Mouse (Mus musculus): ENCODE results near the gene Ninj1. TPM values are rescaled to one million over a fixed set of nuclear protein-coding genes. Genes with fewer than 3 reads are reported as not detected.

Gene Ninj1
- polyA plus RNA-seq, 1 experiment from 2014 or later, result 52.5 TPM

GRCm38 (mm10) chr13:49216808-49217561, 29.7 kb downstream of the Ninj1 start:
- H3K4me3 ChIP-seq (replicated peaks), result no peak overlapping the region
- WGBS, result 58% methylated on average over 9 of the region's 9 CpGs
- peaks cover 27% of the 10 kb centered on the region for H3K4me1 ChIP-seq
- no peak overlapping the region for H3K9ac ChIP-seq
- H3K36me3 ChIP-seq, result no peaks in the 10 kb centered on the region
- no peaks in the 10 kb centered on the region for H3K27me3 ChIP-seq (replicated peaks)
- no peaks in the 10 kb centered on the region for H3K9me3 ChIP-seq
- H3K27ac ChIP-seq, result no peak overlapping the region
- H3K4me2 ChIP-seq, result peak overlapping the region; percentile 75; the same call in 1 of the 2 replicates
- no peak for ATAC-seq (ENCODE audit: insufficient read depth, low FRiP score, low read depth)

GRCm38 (mm10) chr13:49218651-49219050, 31.4 kb downstream of the Ninj1 start:
- WGBS, result 69% methylated on average over 3 of the region's 3 CpGs
- peaks cover 22% of the 10 kb centered on the region for H3K4me1 ChIP-seq
- H3K4me3 ChIP-seq (replicated peaks), result no peak overlapping the region
- H3K9me3 ChIP-seq, result no peaks in the 10 kb centered on the region
- no peak overlapping the region for H3K4me2 ChIP-seq
- ATAC-seq (ENCODE audit: insufficient read depth, low FRiP score, low read depth), result no peak
- no peaks in the 10 kb centered on the region for H3K27me3 ChIP-seq (replicated peaks)
- no peak overlapping the region for H3K9ac ChIP-seq
- H3K36me3 ChIP-seq, result no peaks in the 10 kb centered on the region
- H3K27ac ChIP-seq, result no peak overlapping the region

GRCm38 (mm10) chr13:49219367-49219766, 32.1 kb downstream of the Ninj1 start:
- H3K4me1 ChIP-seq, result peaks cover 16% of the 10 kb centered on the region; the same call in 1 of the 2 replicates
- no peak overlapping the region for H3K9ac ChIP-seq
- no peak overlapping the region for H3K4me2 ChIP-seq
- H3K27me3 ChIP-seq (replicated peaks), result no peaks in the 10 kb centered on the region
- no peaks in the 10 kb centered on the region for H3K36me3 ChIP-seq
- ATAC-seq (ENCODE audit: insufficient read depth, low FRiP score, low read depth), result no peak
- no peak overlapping the region for H3K4me3 ChIP-seq (replicated peaks)
- H3K9me3 ChIP-seq, result no peaks in the 10 kb centered on the region
- WGBS, result 76% methylated on average over 4 of the region's 4 CpGs
- H3K27ac ChIP-seq, result no peak overlapping the region

- H3K27ac ChIP-seq, result no peak overlapping the region
- WGBS, result 24% methylated on average over 5 of the region's 5 CpGs
These were observed 33.6 kb downstream of the Ninj1 start for GRCm38 (mm10) chr13:49220912-49221311.

DNA sequence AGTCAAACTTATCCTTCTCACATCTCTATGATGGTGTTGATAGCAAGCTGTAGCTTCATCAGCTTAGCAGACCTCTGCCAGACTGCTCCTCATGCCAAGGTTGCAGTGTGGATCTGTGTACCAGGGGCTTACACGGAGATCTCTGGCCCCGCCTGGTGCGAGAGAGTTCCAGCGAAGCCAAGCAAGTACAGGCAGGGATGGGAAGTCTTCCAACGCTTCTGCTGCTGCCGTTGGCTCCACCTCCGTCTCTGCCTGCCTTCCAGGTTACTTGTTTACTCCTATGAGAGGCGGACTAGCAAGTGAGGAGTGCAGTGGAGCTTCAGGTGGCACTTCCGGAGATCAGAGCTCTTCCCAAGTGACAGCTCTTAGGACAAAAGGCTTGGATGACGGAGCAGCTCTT, 37.0 kb downstream of the Ninj1 start:
- no peak overlapping the region for H3K9ac ChIP-seq
- WGBS, result 14% methylated on average over 10 of the region's 10 CpGs
- no peaks in the 10 kb centered on the region for H3K9me3 ChIP-seq
- ATAC-seq (ENCODE audit: insufficient read depth, low FRiP score, low read depth), result no peak
- H3K4me2 ChIP-seq, result peak overlapping the region; percentile 9; the same call in 1 of the 2 replicates
- no peaks in the 10 kb centered on the region for H3K36me3 ChIP-seq
- H3K27ac ChIP-seq, result no peak overlapping the region
- H3K4me1 ChIP-seq, result no peaks in the 10 kb centered on the region
- no peak overlapping the region for H3K4me3 ChIP-seq (replicated peaks)
- no peaks in the 10 kb centered on the region for H3K27me3 ChIP-seq (replicated peaks)

More at GRCm38 (mm10) chr13:49220912-49221311, 33.6 kb downstream of the Ninj1 start:
- H3K27me3 ChIP-seq (replicated peaks), result no peaks in the 10 kb centered on the region
- peaks cover 7% of the 10 kb centered on the region; the same call in 1 of the 2 replicates for H3K4me1 ChIP-seq
- H3K4me3 ChIP-seq (replicated peaks), result no peak overlapping the region
- no peaks in the 10 kb centered on the region for H3K36me3 ChIP-seq
- no peak overlapping the region for H3K9ac ChIP-seq
- H3K4me2 ChIP-seq, result no peak overlapping the region
- no peaks in the 10 kb centered on the region for H3K9me3 ChIP-seq
- no peak for ATAC-seq (ENCODE audit: insufficient read depth, low FRiP score, low read depth)

DNA sequence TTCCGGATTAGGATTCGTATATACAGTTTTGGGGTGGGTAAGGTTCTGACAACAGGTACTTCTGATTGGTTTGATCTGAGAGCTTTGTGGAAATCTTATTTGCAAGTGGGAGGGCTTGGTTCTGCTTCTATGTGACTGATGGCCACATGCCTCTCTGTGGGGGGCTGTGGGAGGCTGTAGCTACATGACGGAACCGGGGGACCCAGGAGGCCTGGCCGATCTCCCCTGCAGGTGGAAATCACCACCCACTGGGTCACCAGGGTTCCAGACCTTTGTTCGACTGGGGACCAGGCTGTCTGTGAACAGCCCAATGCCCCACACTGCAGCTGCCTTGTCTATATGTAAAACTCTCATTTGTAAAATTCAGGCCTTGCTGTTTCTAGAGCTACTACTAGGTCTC, 37.4 kb downstream of the Ninj1 start:
- H3K27ac ChIP-seq, result no peak overlapping the region
- peak overlapping the region; percentile 9; the same call in 1 of the 2 replicates for H3K4me2 ChIP-seq
- no peaks in the 10 kb centered on the region for H3K27me3 ChIP-seq (replicated peaks)
- H3K9ac ChIP-seq, result no peak overlapping the region
- WGBS, result 26% methylated on average over 6 of the region's 6 CpGs
- H3K4me3 ChIP-seq (replicated peaks), result no peak overlapping the region
- H3K36me3 ChIP-seq, result no peaks in the 10 kb centered on the region
- ATAC-seq (ENCODE audit: insufficient read depth, low FRiP score, low read depth), result no peak
- H3K4me1 ChIP-seq, result no peaks in the 10 kb centered on the region
- no peaks in the 10 kb centered on the region for H3K9me3 ChIP-seq

- WGBS, result 63% methylated on average over 3 of the region's 3 CpGs
- H3K36me3 ChIP-seq, result no peaks in the 10 kb centered on the region
- no peak overlapping the region for H3K4me2 ChIP-seq
- H3K4me1 ChIP-seq, result no peaks in the 10 kb centered on the region
- H3K9me3 ChIP-seq, result no peaks in the 10 kb centered on the region
- H3K27ac ChIP-seq, result no peak overlapping the region
- no peak for ATAC-seq (ENCODE audit: insufficient read depth, low FRiP score, low read depth)
- H3K4me3 ChIP-seq (replicated peaks), result no peak overlapping the region
- no peaks in the 10 kb centered on the region for H3K27me3 ChIP-seq (replicated peaks)
- no peak overlapping the region for H3K9ac ChIP-seq
These were observed 37.9 kb downstream of the Ninj1 start for GRCm38 (mm10) chr13:49225159-49225558.

- Histone ChIP-seq H3K36me3 (no peaks in the 10 kb centered on the region), H3K4me3 (replicated peaks) (no peak overlapping the region), H3K4me1 (no peaks in the 10 kb centered on the region), H3K4me2 (no peak overlapping the region), H3K27me3 (replicated peaks) (no peaks in the 10 kb centered on the region), H3K9me3 (no peaks in the 10 kb centered on the region), H3K9ac (no peak overlapping the region), H3K27ac (no peak overlapping the region)
- ATAC-seq (ENCODE audit: insufficient read depth, low FRiP score, low read depth), result no peak
- WGBS, result 43% methylated on average over 4 of the region's 4 CpGs
These were observed 38.3 kb downstream of the Ninj1 start for GRCm38 (mm10) chr13:49225633-49226032.

DNA sequence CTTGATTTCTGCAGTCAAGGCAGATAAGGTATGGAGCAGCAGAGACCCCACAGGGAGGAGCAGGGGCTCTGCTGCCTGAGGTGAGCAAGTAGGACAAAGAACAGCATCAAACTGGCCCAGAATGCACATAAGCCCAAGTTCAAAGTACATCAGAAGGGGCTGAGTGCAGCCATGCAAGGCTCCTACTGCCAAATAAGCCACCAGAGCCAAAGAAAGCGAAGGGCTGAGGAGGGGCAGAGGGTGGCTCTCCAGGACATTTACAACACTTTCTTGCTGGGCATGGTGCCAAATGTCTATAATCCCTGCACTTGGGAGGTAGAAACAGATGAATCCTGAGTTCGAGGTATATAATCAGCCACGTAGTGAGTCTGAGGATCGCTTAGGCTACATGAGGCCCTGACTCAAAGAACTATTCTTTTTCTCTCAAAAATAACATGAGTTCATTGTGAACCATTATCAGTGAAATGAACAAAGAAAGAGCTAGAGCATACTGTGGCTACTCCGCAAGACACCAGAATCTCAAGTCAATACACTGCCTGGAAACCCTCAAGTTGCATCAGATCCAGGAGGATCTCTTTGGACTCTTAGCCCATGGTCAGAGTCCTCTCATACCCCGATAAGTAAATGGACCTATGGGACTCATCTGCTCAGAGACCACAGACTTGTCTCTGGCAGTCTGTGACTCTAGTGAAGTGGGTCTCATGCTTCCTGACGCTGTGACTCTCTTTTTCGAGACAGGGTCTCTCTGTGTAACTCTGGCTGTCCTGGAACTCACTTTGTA, 46.7 kb downstream of the Ninj1 start:
- Histone ChIP-seq H3K4me2 (no peak overlapping the region), H3K36me3 (no peaks in the 10 kb centered on the region), H3K4me3 (replicated peaks) (no peak overlapping the region), H3K27ac (no peak overlapping the region), H3K27me3 (replicated peaks) (no peaks in the 10 kb centered on the region), H3K4me1 (no peaks in the 10 kb centered on the region), H3K9ac (no peak overlapping the region), H3K9me3 (no peaks in the 10 kb centered on the region)
- no peak for ATAC-seq (ENCODE audit: insufficient read depth, low FRiP score, low read depth)
- 90% methylated on average over 8 of the region's 8 CpGs for WGBS

GRCm38 (mm10) chr13:49234711-49235110, 47.4 kb downstream of the Ninj1 start:
- no peaks in the 10 kb centered on the region for H3K4me1 ChIP-seq
- H3K9ac ChIP-seq, result no peak overlapping the region
- H3K36me3 ChIP-seq, result no peaks in the 10 kb centered on the region
- H3K27me3 ChIP-seq (replicated peaks), result no peaks in the 10 kb centered on the region
- ATAC-seq (ENCODE audit: insufficient read depth, low FRiP score, low read depth), result no peak
- H3K9me3 ChIP-seq, result no peaks in the 10 kb centered on the region
- H3K27ac ChIP-seq, result no peak overlapping the region
- H3K4me3 ChIP-seq (replicated peaks), result no peak overlapping the region
- 90% methylated on average over 4 of the region's 4 CpGs for WGBS
- no peak overlapping the region for H3K4me2 ChIP-seq

DNA sequence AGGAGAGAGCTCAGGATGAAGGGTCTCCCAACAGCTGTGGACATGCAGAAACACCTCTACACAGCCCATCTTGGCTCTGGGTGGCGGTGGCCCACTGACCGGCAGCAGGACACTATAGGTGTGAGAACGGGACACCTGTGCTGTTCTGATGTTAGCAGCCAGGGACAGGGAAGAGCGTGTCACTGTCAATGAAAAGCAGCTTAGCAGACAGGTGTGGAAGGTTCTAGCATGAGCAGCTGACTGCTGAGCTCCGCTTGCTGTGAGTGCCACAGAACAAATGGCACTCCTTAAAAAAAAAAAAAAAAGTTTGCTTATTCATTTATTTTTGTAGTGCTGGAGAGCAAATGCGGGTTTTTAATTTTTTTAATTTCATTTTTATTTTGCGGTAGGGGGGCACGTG, 50.3 kb downstream of the Ninj1 start:
- no peak overlapping the region for H3K4me3 ChIP-seq (replicated peaks)
- no peaks in the 10 kb centered on the region for H3K4me1 ChIP-seq
- no peaks in the 10 kb centered on the region for H3K27me3 ChIP-seq (replicated peaks)
- no peak for ATAC-seq (ENCODE audit: insufficient read depth, low FRiP score, low read depth)
- H3K27ac ChIP-seq, result no peak overlapping the region
- no peaks in the 10 kb centered on the region for H3K9me3 ChIP-seq
- H3K36me3 ChIP-seq, result no peaks in the 10 kb centered on the region
- no peak overlapping the region for H3K9ac ChIP-seq
- H3K4me2 ChIP-seq, result no peak overlapping the region
- WGBS, result 86% methylated on average over 8 of the region's 8 CpGs

- Histone ChIP-seq H3K27me3 (replicated peaks) (no peaks in the 10 kb centered on the region), H3K9me3 (no peaks in the 10 kb centered on the region), H3K27ac (no peak overlapping the region), H3K4me1 (no peaks in the 10 kb centered on the region), H3K36me3 (no peaks in the 10 kb centered on the region), H3K4me2 (no peak overlapping the region), H3K9ac (no peak overlapping the region), H3K4me3 (replicated peaks) (no peak overlapping the region)
- no peak for ATAC-seq (ENCODE audit: insufficient read depth, low FRiP score, low read depth)
- WGBS, result 93% methylated on average over 8 of the region's 8 CpGs
These were observed 51.5 kb downstream of the Ninj1 start for GRCm38 (mm10) chr13:49238737-49239136.

Data from stomach, embryonic 15.5 days (tissue).